Mouse (Mus musculus) heart, adult 10 weeks (tissue): ENCODE results near the gene Zfp652. TPM values are rescaled to one million over a fixed set of nuclear protein-coding genes. Genes with fewer than 3 reads are reported as not detected.

Experiments used
- polyA plus RNA-seq: library from polyadenylated mRNA; stranded (reverse); fragments of 350-450 nt; fragmentation: Illumina TruSeq; extraction: RNeasy Lipid Tissue Mini Kit (QIAGEN cat#74804); gene quantifications from one replicate; pipeline ENCODE4 v1.2.3, GENCODE M21; 2014; ENCODE audit warnings: low read depth, low replicate concordance

Zfp652 gene
- 18.9 TPM for polyA plus RNA-seq

GRCm38 (mm10) chr11:95712563-95713224, at the start of gene Zfp652:
TSS of gene Zfp652 (plus strand) at chr11:95712673.

GRCm38 (mm10) chr11:95666529-95667149, 45.8 kb upstream of the Zfp652 start, which contains the start of gene Phb:
TSS of gene Phb (plus strand) at chr11:95666957.

GRCm38 (mm10) chr11:95723287-95723686, 10.8 kb downstream of the Zfp652 start, which contains the start of gene B130006D01Rik:
TSS of gene B130006D01Rik (plus strand) at chr11:95723587.

GRCm38 (mm10) chr11:95824071-95824876, 111.8 kb downstream of the Zfp652 start, which contains the start of gene Phospho1:
TSS of gene Phospho1 (plus strand) at chr11:95824499.

GRCm38 (mm10) chr11:95837059-95837458, 124.6 kb downstream of the Zfp652 start, which contains the start of gene Gngt2:
TSS of gene Gngt2 (plus strand) at chr11:95837216.

GRCm38 (mm10) chr11:95842074-95842681, 129.7 kb downstream of the Zfp652 start, which contains the start of gene Abi3:
TSS of gene Abi3 (minus strand) at chr11:95842476.

Other genes with a start within 250 kb of the Zfp652 start
- 0.21 TPM for gene Nxph3, start 198.1 kb upstream of the Zfp652 start, polyA plus RNA-seq
- gene Ngfr, start 124.9 kb upstream of the Zfp652 start, polyA plus RNA-seq, result 0.97 TPM
- gene Phb, start 45.7 kb upstream of the Zfp652 start, polyA plus RNA-seq, result 382 TPM
- not detected for gene B130006D01Rik, start 10.9 kb downstream of the Zfp652 start, polyA plus RNA-seq
- gene Phospho1, start 111.8 kb downstream of the Zfp652 start, polyA plus RNA-seq, result 133 TPM
- 35.7 TPM for gene Gngt2, start 124.5 kb downstream of the Zfp652 start, polyA plus RNA-seq
- gene Abi3, start 129.8 kb downstream of the Zfp652 start, polyA plus RNA-seq, result 12.4 TPM
- gene B4galnt2, start 202.2 kb downstream of the Zfp652 start, polyA plus RNA-seq, result not detected